Mouse (Mus musculus) colon, adult 2 months (tissue): ENCODE measurements around the gene Ube2n. TPM values are rescaled to one million over a fixed set of nuclear protein-coding genes. Genes with fewer than 3 reads are reported as not detected.

Experiments
- polyA plus RNA-seq: library from polyadenylated mRNA; depleted of rRNA; stranded (reverse); fragments of >200 nt; gene quantifications from 2 replicates; pipeline ENCODE4 v1.2.3, GENCODE M21; 2012; rRNA removed

The Ube2n gene
- polyA plus RNA-seq, result 21.2 and 26.6 TPM in 2 replicates

DNA sequence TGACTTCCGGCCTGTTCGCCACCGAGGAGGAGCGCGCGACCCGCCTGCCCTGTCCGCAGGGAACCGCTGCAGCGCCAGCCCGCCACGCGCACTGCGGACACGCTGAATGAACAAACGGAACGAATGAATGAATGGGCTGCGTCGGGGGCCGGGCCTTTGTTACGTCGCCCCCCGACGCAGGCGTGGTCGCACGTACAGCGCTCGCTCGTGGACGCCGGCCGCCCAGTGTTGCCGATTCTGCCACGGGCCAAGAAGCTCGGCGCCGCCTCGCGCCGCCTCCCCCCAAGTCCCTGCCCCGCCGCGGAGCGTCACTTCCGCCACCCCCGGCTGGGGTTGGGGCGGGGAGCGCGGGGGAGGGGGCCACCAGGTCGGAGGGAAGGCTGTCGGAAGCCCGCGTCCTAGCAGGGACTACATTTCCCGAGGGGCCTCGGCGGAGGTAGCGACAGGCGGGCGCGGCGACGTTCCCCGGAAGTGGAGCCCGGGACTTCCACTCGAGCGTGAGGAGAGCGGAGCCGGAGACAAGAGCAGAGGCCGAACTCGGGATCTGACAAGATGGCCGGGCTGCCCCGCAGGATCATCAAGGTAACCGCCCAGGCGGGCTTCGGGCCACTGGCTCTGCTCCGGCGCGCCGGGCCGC, at the start of gene Ube2n:
Gene Ube2n (plus strand): TSS at position 490 of the 637 bp plus-strand sequence.

GRCm38 (mm10) chr10:95501463-95502081, 13.4 kb upstream of the Ube2n start, which contains the start of gene Mrpl42:
Gene Mrpl42, minus strand, starts transcription at chr10:95501940.

DNA sequence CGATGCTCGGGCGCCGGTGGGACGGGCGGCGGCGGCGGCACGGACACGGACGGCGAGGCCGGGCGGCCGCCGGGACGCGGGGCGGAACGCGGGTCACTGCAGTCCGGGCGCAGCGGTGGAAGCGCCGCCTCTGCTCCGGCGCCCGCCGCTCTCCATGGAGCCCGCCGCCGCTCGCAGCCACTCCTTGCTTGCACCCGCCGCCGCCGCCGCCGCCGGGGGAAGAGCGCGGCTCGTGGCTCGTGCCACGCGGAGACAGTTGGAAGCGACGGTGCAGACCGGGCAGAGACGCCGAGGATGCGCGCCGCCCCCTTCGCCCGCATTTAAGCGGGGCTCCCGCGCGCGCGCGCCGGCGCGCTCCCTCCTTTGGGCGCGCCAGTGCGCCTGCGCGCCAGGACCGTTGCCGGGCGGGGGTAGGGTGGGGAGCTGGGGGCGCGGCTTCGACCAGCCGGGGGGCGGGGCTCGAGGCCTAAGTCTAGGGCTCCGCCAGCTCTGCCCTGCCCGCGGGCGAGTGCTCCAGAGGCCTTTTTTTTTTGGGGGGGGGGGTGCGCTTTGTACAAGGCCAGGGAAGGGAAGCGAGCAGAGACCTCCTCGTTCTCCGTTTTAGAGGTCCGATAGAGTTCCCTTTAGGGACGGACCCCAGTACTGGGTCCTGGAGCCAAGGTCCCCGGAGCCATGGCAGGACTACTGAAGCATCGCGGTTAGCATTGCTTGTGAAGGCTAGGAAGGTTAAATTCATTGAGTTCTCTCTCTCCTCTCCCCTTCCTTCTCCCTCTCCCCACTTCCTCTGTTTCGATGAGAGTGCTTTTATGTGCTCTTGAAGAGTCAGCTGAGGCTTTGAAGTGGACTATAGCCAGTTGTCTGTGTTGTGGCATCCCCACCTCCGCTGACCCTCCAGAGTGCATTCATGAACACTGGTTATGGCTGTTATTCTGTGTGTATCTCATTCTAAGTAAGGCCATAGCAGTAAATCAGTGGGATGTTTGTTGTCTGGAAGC, 49.2 kb downstream of the Ube2n start, which contains the start of gene Nudt4:
Gene Nudt4 (minus strand): TSS at position 296 of the 995 bp plus-strand sequence.

Other genes with a start within 250 kb of the Ube2n start
- gene Cradd, start 191.0 kb upstream of the Ube2n start, polyA plus RNA-seq, result 16.6 and 18.6 TPM in 2 replicates
- 51.2 and 62.5 TPM in 2 replicates for gene Socs2, start 98.0 kb upstream of the Ube2n start, polyA plus RNA-seq
- gene Mrpl42, start 13.2 kb upstream of the Ube2n start, polyA plus RNA-seq, result 55.9 and 56.2 TPM in 2 replicates
- gene Nudt4, start 49.0 kb downstream of the Ube2n start, polyA plus RNA-seq, result 128 and 142 TPM in 2 replicates
- gene Anapc15-ps, start 158.3 kb downstream of the Ube2n start, polyA plus RNA-seq, result not detected in 2 replicates